Mouse (Mus musculus) granulocyte monocyte progenitor cell, adult 5-6 weeks (primary cell): ENCODE measurements around the gene Agpat4. TPM values are rescaled to one million over a fixed set of nuclear protein-coding genes. Genes with fewer than 3 reads are reported as not detected.

Experiments used
- ATAC-seq: replicated peaks from 2 replicates; pipeline ENCODE4 v1.8.0; 2016; ENCODE audit warnings: mild to moderate bottlenecking, moderate TSS enrichment, inconsistent platforms; ENCODE audit not compliant: poor library complexity, severe bottlenecking
- total RNA-seq, 2 experiments: library from RNA; stranded (forward) in 1 of 2; stranded (reverse) in 1 of 2; fragments of 200-712, 200-1000 nt in 1 of 2; fragments of >200 nt in 1 of 2; fragmentation: Nextera tagmentation in 1 of 2; gene quantifications; 2 replicates each; pipeline ENCODE4 v1.2.3; 2014 to 2017

Gene Agpat4
- total RNA-seq (2014; fragmentation: Nextera tagmentation) (1.5 and 4.9 TPM in 2 replicates), total RNA-seq (2017) (0.46 and 1.0 TPM in 2 replicates)

DNA sequence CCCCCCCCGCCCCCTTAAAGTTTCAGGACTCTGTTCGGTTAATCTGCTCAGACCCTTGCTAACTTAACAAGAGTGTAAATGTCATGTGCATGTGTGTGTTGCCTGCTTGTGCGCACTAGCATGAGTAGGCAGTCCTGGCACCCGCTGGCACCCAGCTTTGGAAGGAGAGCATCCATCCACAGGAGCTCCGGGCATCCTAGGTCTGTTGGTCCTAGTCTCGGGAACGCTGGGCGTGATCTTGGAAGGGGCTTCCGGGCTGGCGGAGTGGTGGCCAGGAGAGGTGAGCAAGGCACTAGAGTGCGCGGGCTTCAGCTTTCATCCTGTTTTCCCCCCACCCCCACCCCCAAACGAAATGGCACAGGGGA, at the start of gene Agpat4:
Gene Agpat4, plus strand, starts transcription at position 144 of the 365 bp plus-strand sequence.
- peak; percentile 10 for ATAC-seq

DNA sequence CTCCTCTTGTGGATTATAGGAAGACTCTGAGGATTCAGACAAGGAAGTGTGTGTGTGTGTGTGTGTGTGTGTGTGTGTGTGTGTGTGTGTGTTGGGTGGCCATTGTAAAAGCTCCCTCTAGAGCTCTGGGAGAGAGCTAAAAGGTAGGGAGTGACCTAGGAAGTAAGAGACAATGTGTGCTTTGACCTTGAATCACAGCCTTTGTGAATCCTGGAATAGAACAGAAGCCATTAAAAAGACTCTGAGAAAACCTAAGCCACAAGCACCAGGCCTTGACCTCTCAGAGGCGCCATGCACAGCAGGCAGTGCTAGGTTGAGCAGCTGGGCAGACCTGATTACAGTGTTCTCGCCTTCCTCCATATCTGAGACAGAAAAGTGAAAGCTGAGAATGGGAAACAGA, 41.7 kb upstream of the Agpat4 start:
- ATAC-seq, result no peak

DNA sequence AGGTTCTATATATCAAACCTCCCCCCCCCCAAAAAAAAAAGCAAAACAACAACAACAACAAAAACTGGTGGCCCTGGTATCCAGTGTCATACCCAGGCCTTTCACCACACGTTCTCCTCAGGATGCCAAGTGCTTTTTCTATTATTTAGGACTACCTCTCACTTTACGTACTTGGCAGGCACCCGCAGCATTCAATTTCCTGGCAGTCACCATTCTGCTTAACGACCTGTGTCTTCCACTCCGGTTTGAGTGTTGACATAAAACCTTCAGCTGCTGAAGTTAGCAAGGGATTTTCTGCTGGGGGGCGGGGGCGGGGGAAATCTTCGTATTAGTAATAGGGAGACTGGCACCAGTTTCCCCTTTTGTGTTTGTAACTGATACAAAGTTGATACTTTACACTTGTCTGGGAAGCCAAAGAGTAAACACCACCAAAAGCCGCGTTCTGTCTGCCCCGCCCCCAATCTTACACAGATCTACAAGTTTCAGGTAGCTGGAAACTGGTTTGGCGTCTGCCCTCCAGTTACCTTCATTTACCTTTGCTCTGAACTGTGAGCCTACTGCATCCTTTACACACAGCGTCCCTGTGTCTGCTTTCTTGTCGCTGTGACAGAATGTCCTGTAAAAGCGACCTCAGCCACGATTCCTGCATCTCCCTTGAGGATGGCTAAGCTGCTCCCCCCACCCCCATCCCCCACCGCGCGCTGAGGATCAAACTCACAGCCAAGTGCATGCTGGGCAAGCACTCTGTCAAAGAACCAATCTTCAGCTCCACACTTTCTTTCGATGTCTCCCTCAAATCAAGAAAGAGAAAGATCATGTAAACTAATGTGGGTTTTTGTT, 37.6 kb upstream of the Agpat4 start:
- no peak for ATAC-seq

DNA sequence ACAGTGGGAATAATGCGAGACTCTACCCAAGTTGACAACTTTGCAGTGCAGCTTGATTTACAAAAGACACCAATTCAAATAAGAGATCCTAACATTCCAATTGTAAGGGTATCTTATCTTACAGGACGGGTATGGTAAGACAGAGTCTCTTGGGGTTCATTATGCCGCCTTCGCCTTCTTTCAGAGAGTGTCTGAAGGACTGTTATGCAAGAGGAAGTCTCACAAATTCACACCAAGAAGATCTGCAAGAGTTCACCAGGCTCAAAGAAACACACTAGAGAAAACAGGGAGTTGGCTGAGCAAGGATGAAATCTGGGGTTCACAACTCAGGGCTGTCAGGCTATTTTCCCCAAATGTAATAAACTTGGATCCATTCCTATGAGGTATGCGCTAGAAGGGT, 36.3 kb upstream of the Agpat4 start:
- ATAC-seq, result no peak

DNA sequence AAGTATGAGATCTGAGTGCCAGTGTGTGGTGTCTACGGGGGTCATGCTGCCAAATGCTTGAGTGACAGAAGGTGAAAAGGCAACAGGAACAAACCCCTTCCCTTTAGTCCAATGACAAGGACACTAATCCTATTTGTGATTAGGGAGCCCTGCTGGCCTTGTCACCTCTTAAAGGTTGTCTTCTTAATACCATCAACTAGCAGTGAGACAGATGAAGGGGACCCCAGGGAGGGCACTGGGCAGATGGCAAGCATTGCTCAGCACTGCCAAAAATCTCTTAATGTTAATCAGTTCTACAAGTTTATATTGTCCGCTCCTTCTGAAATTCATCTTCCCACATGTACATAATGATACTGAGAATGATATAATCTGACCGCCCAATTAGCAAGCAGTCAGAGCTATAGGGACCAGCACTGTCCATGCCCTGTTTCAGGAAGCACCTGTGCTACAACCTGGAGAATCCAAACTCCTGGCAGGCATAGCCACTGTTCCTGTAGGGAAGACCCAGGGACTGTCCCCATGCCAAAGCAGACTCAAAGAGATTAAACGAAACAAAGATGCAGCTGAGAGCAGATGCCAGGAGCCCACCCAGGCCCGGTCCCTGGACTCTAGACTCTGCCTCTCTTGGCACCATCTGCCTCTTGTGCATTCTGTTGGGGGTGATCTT, 28.1 kb upstream of the Agpat4 start:
- no peak for ATAC-seq

DNA sequence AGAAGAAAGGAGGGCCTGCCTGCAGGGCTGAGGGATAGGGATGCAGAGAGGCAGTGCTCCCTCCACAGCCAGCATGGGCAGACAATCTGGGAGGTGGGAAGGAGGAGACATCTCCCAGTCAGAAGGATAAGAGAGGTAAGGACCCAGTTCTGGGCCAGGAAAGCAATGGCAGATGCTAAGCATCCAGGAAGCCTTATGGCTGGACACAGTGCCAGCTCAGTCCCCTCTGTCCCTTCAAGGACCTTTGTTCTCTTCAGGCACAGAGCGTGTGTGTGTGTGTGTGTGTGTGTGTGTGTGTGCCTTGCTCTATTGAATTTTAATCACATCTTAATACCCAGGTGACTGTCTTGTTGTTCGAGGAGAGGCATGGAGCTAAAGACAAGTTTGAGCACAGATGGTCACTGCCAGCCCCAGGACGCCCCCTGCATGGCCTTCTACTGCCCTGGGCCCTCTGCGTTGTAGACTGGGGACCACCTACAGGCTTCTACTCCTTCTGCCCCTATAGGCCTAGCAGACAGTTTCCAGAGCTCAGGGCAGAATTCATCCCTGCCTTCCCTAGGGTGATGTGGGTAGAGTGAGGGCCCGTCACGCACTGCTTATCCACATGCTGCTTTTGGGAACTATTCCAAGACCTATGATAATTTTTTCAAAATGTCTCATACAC, 25.5 kb upstream of the Agpat4 start:
- no peak for ATAC-seq

DNA sequence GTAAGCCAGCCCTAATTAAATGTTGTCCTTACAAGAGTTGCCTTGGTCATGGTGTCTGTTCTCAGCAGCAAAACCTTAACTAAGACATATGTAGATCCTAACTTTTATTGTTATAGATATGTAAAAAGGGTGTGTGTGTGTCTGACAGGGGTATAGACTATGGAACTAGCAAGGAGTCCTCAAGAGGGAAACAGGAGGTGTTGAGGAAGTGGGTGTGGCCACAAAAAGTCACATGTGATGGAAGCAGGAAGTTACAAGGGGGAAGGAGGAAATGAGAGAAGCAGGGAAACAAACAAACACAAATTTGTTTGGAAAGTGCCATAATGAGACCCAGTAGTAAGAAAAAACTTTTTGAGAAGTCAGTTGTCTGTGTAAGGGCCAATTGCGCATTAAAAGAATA, 24.5 kb upstream of the Agpat4 start:
- no peak; the same call in 1 of the 2 replicates for ATAC-seq

DNA sequence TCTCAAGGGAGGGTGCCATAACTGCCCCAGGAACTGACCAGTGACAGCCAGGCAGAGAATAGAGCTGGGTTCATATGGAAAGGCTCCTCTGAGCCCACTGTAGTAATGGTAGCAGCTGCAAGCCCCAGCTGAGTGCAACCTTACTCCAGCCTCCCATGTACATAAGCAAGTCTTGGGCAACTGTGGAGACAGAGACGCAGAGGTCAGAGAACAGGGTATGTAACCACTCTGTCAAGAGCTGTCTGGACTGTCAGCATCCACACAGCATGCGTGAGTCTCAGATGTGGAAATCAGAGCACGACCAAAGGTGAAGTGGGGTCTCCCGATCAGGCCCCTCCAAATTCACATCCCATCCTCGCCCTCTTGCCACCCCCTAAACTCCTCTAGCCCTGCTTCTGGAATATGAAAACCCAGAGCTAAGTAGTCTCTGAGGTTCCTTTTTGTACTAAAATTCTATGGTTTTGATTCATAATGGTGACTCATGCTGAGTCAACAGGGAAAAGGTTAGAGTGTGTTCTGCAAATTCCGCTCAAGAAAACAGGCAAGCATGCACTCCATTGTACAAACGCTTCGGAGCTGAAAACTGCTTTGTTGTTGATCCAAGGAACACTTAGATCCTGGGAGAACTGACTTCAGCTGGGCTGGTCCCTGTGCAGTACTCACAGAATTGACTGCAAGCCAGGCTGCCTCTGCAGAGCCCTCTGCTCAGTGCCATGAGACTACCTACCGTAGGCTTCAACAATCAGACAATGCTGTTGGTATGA, 23.5 kb upstream of the Agpat4 start:
- ATAC-seq, result no peak

DNA sequence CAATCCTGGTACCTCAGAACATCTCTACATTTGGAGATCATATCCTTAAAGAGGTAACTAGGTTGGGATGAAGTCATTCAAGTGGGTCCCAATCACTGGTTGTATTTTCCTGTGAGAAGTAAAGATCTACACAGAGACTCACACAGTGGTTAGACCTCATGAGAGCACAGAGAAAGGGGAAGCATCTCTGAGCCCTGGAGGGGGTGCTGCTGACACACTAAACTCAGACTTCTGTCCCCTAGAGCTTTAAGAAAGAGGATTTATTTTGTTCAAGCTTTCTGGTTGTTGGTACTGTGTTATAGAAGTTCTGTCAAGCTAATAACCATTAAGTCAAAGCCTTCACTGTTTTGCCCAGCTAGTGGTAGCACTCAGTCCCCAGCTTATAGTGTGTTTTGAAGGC, 19.1 kb upstream of the Agpat4 start:
- no peak for ATAC-seq

DNA sequence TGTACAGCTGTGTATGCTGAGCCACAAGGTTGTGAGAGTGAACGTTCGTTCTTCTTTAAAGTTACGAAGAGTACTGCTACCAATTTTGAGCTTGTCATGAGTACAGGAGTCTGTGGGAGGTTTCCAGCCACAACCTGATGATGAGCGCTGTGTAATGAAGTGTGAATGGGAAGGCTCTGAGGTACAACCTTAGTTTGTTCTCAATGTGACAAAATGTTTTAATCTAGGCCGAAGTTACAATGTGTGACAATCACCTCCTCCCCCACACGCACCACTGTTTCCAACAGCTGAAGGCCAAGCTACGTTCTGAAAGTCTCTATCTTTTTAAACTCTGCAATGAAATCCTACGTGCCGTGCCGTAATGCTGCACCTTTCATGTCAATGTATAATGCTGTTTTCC, 16.2 kb upstream of the Agpat4 start:
- ATAC-seq, result no peak

DNA sequence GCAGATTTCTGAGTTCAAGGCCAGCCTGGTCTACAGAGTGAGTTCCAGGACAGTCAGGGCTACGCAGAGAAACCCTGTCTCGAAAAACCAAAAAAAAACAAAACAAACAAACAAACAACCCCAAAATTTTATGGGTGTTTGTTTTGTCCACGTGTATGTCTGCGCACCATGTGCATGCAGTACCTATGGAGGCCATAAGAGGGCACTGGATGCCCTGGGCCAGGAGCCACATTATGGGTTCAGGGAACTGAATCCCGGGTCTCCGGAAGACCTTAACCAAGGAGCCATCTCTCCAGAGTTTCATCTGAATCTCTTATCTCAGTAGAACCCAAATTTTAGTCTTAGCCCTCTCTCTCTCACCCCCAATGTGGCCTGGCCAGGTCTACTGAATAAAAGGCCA, 14.7 kb upstream of the Agpat4 start:
- peak; percentile 78 for ATAC-seq

DNA sequence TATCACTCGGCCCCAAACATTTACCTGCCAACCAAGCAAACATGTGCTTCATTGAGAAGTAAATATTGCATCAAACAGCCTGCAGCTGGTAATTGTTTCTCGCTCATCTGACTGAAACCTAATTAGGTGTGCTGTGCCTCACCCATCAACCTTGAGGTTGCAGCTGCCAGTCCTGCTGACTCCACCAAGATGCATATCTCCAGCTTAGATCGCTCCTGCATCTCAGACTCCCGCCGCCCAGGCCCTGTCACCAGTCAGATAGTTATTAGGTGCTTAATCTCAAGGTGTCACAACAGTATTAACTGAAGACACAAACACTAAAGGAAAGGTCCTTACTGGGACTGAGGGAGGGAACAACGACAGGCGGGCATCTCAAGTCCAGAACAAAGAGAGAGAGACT, 14.3 kb upstream of the Agpat4 start:
- no peak for ATAC-seq

DNA sequence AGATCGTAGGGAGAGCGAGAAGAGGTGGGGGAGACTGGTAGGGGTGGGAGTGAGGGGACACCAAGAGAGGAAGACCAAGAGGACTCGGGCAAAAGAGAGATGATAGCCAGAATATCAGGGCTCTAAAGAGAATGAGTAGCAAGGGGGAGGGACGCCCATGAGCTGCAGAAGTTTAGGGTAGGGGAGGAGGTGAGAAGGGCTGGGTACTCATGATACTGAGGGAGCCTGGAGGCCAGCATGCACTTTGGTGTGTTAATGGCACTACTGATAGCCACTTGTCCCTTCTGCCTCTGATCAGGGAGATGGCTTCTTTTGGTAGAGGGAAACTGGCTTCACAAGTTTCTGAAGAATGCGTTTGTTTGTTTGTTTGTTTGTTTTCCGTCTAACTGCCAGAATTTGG, 13.8 kb upstream of the Agpat4 start:
- no peak for ATAC-seq

DNA sequence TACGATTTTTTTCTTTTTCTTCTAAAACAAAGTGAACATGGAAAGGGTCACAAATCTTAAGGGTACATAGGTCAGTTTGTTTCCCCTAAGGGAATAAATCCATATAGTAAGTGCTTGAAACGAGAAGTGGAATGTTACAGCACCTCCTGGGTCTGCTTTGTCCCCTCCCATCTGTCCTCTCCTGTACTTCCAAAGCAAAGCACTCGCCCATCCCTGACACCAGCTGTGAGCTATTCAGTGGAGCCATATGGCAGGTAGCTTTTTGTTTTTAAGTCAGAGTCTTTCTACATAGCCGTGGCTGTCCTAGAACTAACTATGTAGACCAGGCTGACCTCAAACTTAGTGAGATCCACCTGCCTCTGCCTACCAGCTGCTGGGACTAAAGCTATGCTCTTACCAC, 12.2 kb upstream of the Agpat4 start:
- no peak for ATAC-seq

DNA sequence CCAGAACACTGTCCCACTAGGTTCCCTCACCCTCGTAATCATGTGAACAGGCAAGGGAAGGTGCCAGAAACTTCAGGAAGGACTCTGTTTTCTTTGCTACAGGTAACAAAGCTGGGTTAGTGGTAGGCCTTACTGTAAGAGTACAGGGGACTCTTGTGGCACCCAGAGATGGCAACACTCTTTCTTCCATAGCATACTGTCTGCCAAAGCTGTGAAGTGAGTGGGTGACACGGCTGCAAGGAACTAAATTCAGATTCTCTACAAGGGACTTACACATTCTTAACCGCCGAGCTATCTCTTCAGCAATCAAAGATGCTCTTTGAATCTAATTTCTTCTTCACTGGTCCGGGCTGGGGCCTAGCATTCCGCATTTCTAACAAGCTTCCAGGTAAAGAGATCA, 4.9 kb upstream of the Agpat4 start:
- ATAC-seq, result no peak

DNA sequence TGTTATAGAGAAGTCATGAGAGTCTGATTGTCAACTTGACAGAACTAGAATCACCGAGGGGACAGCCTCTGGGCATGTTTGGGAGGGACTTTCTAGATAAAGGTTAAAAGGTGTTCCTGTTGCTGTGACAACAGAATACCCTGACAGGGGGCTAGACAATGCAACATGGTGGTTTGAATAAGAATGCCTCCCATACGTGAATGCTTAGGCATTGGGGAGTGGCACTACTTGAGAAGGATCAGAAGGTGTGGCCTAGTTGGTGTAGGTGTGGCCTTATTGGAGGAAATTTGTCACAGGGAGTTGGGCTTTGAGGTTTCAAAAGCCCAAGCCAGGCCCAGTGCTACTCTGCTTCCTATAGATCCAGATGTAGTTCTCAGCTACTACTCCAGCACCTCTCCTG, 3.4 kb upstream of the Agpat4 start:
- ATAC-seq, result no peak

DNA sequence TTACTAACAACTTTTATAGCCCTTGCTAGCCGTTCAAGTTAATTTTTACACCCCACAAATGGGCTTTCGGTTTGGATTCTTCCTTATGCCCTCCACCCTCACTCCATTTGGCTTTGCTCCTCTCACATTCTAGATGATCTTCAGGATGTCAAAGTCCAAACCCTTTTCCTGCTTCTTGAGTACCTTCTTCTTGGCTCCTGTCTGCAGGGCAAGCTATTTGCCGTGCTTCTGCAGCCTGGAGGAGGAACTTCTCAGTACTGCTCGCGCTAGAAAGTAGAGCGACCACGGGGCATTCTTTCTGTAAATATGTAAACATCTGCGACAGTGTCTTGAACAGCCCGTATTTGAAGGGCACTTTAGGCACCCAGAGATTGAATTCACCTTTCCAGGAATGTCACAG, 373 bp upstream of the Agpat4 start:
- no peak for ATAC-seq

DNA sequence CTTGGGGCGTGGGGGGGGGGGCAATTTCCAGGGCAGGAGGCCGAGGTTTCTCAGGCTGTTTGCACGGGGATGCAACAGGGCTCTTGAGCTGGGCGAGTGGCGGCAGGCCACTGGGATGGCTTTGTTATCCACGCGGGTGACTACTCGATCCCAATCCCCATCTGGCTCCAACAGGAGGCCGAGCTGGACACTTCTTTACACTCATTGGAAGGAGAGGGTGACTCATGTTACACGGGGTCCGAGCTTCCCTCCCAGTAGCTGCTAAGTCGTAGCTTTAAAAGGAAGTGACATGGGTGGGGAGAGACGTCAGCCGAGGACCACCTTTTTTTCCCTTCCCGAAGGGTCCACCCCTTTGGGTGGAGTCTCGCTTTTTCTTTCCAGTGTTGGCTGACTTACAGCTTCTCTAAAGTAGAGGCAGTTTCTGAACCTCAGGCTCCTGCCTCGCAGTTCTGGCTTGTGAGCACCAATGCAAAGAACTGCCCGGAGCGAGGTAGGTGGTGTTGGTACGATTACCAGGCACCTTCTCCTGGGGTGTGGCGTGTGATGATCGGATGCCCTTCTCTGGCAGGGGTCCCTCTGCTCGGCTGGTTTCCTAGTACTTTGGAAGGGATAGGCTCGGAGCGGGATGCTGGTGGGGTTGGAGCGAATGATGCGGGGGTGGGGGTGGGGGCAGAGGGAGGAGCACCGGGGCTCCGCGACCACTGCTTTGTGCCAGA, 580 bp downstream of the Agpat4 start:
- peak; percentile 98 for ATAC-seq

DNA sequence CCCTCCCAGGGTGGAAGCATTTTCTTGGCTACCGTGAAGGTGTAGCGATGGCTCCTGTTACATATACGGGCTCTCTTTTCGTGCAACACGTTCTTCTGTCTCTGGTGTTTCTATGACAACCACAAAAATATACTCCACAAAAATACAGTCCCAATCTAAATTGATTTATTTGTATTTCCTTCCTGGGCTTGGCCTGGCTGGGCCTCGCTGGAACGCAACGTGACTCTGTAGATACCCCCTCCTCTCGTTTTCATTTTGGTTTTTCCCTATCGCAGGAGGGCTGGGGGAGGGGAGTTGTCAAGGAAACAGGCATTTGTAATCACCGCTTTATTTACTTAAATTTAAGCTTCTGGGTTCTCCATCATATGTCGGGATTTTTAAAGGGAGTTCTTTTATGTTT, 1.2 kb downstream of the Agpat4 start:
- peak; percentile 23; the same call in 1 of the 2 replicates for ATAC-seq

DNA sequence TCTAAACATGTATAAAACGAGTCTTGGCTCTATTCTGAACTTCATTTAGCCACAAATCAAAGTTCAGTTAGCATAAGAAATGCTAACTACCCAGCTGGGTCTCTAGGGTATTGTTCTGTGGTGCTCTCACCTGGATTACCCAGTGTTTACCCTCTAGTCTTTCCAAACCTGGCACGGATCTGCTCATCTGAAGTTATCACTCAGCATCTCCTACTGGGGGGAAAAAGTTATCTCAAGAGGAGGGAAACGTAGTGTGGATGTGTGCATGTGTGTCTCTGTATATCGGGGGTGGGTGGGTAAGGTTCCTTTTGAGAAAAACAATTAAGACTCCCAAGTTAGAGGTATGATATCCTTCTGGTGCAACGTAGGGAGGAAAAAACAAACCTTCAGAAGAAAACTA, 1.8 kb downstream of the Agpat4 start:
- ATAC-seq, result no peak
